Mouse (Mus musculus) MEL (cell line): Measurements from ENCODE around the gene Cpn2.

Source experiments
- CTCF ChIP-seq, 3 experiments: IDR thresholded peaks in 2 of 3; conservative IDR thresholded peaks in 1 of 3; 2 replicates each; pipeline ENCODE4 v1.5.1; 2011 to 2012; ENCODE audit warnings: low read length in 3 of 3, low read depth in 2 of 3, mild to moderate bottlenecking in 2 of 3, improper control_type of control experiment in 1 of 3, inconsistent platforms in 1 of 3, mixed read lengths in 1 of 3, moderate library complexity in 1 of 3; ENCODE audit not compliant: control insufficient read depth in 1 of 3, insufficient read depth in 1 of 3, poor library complexity in 1 of 3, severe bottlenecking in 1 of 3
- HCFC1 ChIP-seq: IDR thresholded peaks from 2 replicates; pipeline ENCODE4 v1.6.1; 2012; ENCODE audit warnings: low read depth, mild to moderate bottlenecking, inconsistent platforms, low read length, improper control_type of control experiment, moderate library complexity
- KAT2A ChIP-seq: conservative IDR thresholded peaks from 2 replicates; pipeline ENCODE4 v1.6.1; 2012; ENCODE audit warnings: low read depth, low read length, improper control_type of control experiment, inconsistent platforms
- MEF2A ChIP-seq: IDR thresholded peaks from 2 replicates; pipeline ENCODE4 v1.6.1; 2014; ENCODE audit warnings: low read depth, mild to moderate bottlenecking, inconsistent platforms, low read length, improper control_type of control experiment; ENCODE audit not compliant: poor library complexity, insufficient replicate concordance, severe bottlenecking; ENCODE audit errors: extremely low read depth
- MXI1 ChIP-seq: IDR thresholded peaks from 2 replicates; pipeline ENCODE4 v1.6.1; 2011; ENCODE audit warnings: mild to moderate bottlenecking, low read depth, low read length, improper control_type of control experiment
- NELFE ChIP-seq: IDR thresholded peaks from 2 replicates; pipeline ENCODE4 v1.6.1; 2011; ENCODE audit warnings: low read depth, low read length, improper control_type of control experiment
- POLR2A ChIP-seq, 2 experiments: IDR thresholded peaks; 2 replicates each; pipeline ENCODE4 v1.6.1; 2011 to 2012; ENCODE audit warnings: low read length in 2 of 2, mild to moderate bottlenecking in 2 of 2, control low read depth in 1 of 2, improper control_type of control experiment in 1 of 2, low read depth in 1 of 2, moderate library complexity in 1 of 2; ENCODE audit not compliant: control insufficient read depth in 1 of 2, insufficient read depth in 1 of 2, poor library complexity in 1 of 2
- ZC3H11A ChIP-seq: IDR thresholded peaks from 2 replicates; pipeline ENCODE4 v1.6.1; 2012; ENCODE audit warnings: low read depth, mild to moderate bottlenecking, inconsistent platforms, low read length, improper control_type of control experiment

DNA sequence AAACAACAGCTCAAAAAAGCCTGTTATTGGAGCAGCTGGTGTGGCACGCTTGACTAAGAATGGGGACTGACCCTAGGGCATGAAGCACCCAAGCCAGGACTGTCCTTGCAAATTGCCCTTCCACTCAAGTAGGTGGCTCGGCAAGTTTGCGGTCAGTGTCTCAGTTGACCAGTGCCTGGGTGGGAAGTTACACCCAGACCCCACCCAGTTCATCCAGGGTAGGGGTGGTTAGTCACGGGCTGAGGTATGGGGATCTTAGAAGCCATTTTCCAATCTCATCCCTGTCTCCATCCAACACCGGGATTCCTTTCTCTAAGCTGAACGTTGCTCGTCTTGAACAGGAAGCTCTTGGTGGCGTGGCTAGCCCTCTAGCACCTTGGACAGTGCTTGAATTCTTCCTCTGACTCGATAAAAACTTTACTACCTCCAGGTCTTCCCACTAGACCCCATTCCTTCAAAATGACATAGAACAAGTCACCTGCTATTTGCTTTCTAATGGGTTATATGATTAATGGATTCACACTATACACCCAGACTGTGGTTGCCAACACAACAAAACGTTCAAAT is 32.5 kb upstream of the Cpn2 start:
- no peak for TF ChIP-seq CTCF (IDR thresholded peaks at IDR 0.05 in 2 of 3, conservative IDR thresholded peaks at IDR 0.05 in 1 of 3; ENCODE audit: control insufficient read depth in 1 of 3, insufficient read depth in 1 of 3, low read depth in 2 of 3, low read length in 3 of 3, poor library complexity in 1 of 3, severe bottlenecking in 1 of 3)
- TF ChIP-seq KAT2A: no peak
- no peak for TF ChIP-seq POLR2A (IDR thresholded peaks at IDR 0.05; ENCODE audit: control insufficient read depth in 1 of 2, insufficient read depth in 1 of 2, low read depth in 1 of 2, low read length in 2 of 2, poor library complexity in 1 of 2)
- TF ChIP-seq MXI1: no peak
- TF ChIP-seq ZC3H11A: no peak
- no peak for TF ChIP-seq NELFE
- no peak for TF ChIP-seq HCFC1
- TF ChIP-seq MEF2A: no peak
